Mouse (Mus musculus): ENCODE measurements around the gene Fam166b.

The Fam166b gene

GRCm38 (mm10) chr4:43428180-43428861 is 613 bp downstream of the Fam166b start:
- no peak for DNase-seq (ENCODE audit: low spot score in 2 of 2)

DNA sequence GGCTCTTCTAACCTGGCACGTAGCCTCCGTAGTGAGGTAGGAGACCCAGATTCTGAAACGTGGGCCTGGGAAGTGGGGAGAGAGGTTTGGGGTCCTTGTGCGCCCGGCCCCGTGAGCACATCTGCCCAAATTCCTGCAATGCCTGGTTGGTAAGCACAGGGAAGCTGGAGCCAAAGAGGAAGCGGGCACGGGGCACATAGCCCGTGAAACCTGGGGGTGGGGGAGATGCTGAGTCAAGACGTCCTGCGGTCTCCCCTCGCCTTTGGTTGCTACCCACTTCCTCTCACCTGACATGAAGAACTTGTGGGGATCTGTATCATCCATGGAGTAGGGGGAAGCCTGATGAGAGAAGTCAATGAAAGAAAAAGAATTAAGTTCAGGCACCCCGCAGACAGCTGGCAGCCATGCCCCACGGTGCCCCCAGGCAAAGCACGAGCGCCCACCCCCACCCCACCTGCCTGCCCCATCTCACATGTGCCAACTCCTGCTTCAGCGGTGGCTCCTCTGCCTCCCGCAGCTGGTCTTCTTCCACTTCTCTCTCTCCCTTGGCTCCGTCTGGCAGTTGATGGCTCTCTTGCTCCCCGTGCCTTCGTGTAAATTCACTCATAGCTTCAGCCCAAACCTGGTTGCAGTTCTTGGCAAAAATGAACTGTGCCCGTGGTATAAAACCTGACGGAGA is 1.3 kb downstream of the Fam166b start:
- no peak for DNase-seq (ENCODE audit: low spot score in 2 of 2)

DNA sequence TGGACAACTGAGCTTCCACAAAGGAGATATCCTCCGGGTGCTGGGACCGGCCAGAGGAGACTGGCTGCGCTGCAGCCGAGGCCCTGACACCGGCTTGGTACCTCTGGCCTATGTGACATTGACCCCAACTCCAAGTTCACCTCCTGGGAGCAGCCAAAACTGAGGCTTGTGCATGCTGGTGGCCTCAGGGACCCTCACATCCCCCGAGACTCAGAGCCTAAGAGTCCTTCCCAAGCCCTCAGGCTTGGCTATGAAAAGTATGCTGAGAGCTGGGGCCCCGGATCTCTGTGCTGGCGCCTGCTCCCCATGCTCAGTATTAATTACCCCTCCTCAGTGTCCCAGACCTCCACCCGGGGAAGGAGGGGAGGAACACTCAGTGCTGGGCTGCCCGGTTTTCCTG is 2.4 kb downstream of the Fam166b start:
- no peak for DNase-seq (ENCODE audit: low spot score in 2 of 2)

- no peak for DNase-seq (ENCODE audit: low spot score in 2 of 2)
Observed at GRCm38 (mm10) chr4:43425648-43426380, 3.1 kb downstream of the Fam166b start.

GRCm38 (mm10) chr4:43425197-43425596 is 3.7 kb downstream of the Fam166b start:
- no peak for DNase-seq (ENCODE audit: low spot score in 2 of 2)

DNA sequence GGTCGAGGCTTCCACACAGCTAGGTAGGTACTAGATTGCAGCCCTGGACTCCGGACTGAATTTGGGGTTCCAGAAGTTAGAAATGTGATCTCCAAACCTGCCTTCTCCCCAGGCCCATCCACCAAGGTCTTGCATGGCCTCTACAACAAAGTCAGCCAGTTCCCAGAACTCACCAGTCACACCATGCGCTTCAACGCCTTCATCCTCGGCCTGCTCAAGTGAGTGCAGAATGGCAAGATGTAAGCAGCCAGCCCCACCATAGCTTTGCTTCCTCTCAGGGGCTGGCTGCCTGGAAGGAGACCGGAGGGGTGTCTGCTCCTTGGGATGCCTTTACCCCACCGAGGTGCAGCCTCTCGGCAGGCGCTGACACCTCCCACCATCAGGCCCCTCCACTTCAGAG is 4.9 kb downstream of the Fam166b start:
- no peak for DNase-seq (ENCODE audit: low spot score in 2 of 2)

DNA sequence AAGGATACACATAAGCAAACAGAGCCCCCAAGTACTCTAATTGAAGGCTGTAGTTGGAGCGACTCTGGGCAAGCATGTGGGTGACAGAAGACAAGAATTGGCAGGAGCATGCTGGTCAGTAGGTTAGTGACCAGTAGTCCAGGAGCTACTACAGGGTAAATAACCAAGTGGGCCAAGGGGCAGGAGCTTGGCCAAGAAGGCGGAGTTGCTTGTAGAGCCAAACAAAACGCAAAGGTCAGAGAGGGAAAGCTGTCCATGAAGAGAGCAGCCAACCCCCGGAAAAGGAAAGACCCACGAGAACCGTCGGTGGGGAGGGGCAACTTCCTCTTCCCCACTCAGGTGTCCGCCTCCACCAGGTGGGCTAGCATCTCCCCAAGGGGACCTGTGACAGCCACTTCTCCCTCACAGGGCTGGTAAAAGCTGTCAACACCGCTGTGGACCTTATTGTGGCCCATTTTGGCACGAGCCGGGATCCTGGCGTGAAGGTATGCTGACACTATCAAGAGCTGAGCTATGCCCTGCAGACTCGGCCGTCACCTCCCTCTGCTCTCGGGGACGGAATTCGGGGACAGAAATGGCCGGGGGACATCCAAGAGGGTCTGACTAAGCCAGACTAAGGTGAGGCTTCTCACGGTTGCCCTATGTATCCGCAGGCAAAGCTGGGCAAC is 5.5 kb downstream of the Fam166b start:
- DNase-seq (ENCODE audit: low spot score in 2 of 2) = no peak

- DNase-seq (ENCODE audit: low spot score in 2 of 2) = peak in 1 of 2 experiments; percentile 61
Observed at GRCm38 (mm10) chr4:43421632-43422240, 7.2 kb downstream of the Fam166b start.

DNA sequence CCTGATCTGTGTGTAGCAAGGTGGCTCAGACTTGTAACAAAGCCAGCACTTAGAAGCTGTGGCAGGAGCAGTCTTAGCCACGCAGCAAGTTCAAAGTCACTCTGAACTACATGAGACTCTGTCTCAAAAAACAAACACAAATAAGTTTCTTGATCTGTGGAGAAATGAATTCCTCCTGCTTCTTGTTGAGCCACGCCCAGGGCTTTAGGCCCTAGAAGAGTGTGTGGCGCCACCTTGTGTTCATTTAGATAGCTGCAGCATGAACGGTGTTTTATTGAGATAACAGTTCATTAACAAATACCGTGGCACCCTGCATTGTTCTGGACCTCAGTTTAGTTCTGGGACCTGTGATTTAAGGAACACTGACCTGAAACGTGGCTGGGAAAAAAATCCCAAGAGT is 8.6 kb downstream of the Fam166b start:
- DNase-seq (ENCODE audit: low spot score in 2 of 2) = peak; percentile 62 to 75

DNA sequence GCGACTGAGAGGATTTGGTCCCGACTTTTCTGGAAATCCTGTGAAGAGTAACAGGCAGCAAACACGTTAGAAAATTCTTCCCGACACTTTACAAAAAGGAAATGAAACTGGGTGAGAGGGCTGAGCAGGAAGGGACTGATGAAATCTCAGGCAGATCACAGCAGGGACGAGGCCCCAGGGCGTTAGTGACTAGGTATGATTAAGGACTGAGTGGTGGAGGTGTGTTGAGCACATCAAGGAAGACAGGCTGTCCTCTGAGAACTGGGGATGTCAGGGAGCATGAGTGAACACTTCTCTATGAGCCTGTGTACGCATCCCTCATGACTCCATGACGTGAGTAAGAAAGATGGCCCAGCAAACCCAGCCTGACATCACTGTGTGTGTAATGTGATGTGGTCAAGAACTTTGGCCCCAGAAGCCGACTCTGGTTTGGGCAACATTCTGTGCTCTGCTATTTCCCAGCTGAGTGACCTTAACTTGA is 9.1 kb downstream of the Fam166b start:
- DNase-seq (ENCODE audit: low spot score in 2 of 2) = no peak

GRCm38 (mm10) chr4:43418973-43419656 is 9.8 kb downstream of the Fam166b start:
- no peak for DNase-seq (ENCODE audit: low spot score in 2 of 2)

- DNase-seq (ENCODE audit: low spot score in 2 of 2) = no peak
Observed at GRCm38 (mm10) chr4:43418450-43418849, 10.5 kb downstream of the Fam166b start.

- DNase-seq (ENCODE audit: low spot score in 2 of 2) = no peak
Observed at GRCm38 (mm10) chr4:43417269-43418062, 11.5 kb downstream of the Fam166b start.

DNA sequence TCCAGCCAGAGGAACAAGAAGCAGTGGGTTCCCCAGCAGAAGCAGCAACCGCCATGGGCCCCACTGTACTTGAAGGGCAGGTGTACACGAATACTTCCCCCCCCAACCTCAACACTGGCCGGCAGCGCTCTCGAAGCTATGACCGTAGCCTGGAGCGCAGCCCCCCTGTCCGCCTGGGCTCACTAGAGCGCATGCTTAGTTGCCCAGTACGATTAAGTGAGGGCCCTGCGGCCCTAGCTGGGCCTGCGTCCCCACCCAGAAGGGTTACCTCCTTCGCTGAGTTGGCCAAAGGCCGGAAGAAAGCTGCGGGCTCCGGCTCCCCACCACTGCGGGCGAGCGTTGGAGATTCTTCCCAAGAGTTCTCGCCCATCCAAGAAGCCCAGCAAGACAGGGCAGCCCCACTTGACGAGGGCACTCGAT is 12.9 kb downstream of the Fam166b start:
- DNase-seq (ENCODE audit: low spot score in 2 of 2) = no peak

GRCm38 (mm10) chr4:43415221-43416070 is 13.5 kb downstream of the Fam166b start:
- no peak for DNase-seq (ENCODE audit: low spot score in 2 of 2)

DNA sequence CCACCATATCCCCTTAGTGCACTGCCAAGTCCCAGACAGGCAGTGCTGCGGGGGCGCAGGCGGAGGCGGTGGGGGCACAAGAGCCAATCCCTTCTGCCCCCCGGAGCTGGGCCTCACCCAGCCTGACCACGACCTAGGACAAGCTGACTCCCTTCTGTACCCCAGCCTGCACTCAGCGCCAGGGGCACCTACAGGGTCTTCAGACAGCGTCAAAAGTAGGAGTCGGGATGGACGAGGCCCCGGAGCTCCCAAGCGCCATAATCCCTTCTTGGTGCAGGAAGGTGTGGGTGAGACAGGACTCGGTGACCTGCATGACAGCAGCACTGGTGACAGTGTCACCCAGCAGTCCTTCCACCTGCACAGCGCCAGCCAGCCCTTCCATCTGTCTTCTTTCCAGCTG is 14.2 kb downstream of the Fam166b start:
- no peak for DNase-seq (ENCODE audit: low spot score in 2 of 2)

- DNase-seq (ENCODE audit: low spot score in 2 of 2) = no peak
Observed at GRCm38 (mm10) chr4:43407071-43407920, 21.6 kb downstream of the Fam166b start.
